In genomic region chr13:84063406-84063805, GRCm38 (mm10) we compare ENCODE assay signal across 17 mouse cellular contexts.
DNase-seq lines count a peak whose midpoint lies in the region; ATAC-seq lines count a peak whose summit lies in the region.
"Had no signal": no experiment of that assay in that cellular context is flagged by ENCODE, and none has a peak within 500 bp of the region (broad histone marks: within the 10 kb centered on the region; RNA-seq: fewer than 3 reads in every experiment).

No protein-coding gene starts in this region.

- H3K4me1 ChIP-seq in intestine, embryonic 16.5 days (ENCODE audit: control insufficient read depth, insufficient read depth, low read length): no peaks in the 10 kb centered on the region
- no peaks in the 10 kb centered on the region for H3K4me1 ChIP-seq in intestine, embryonic 15.5 days (replicated peaks)
- H3K4me1 ChIP-seq in forebrain, embryonic 12.5 days: peaks cover 78% of the 10 kb centered on the region
- H3K4me1 ChIP-seq in hindbrain, embryonic 15.5 days (replicated peaks): peaks cover 60% of the 10 kb centered on the region
- H3K4me1 ChIP-seq in neural tube, embryonic 13.5 days (replicated peaks): peaks cover 66% of the 10 kb centered on the region
- H3K4me1 ChIP-seq: heart, embryonic 12.5 days had no signal

- H3K4me3 ChIP-seq in intestine, embryonic 16.5 days (ENCODE audit: low read length): no peak overlapping the region
- H3K4me3 ChIP-seq in intestine, embryonic 15.5 days (replicated peaks): no peak overlapping the region
- H3K4me3 ChIP-seq in forebrain, embryonic 12.5 days (replicated peaks): no peak overlapping the region; the same call in 1 of the 2 replicates
- peak overlapping the region; percentile 26 for H3K4me3 ChIP-seq in hindbrain, embryonic 15.5 days
- H3K4me3 ChIP-seq in neural tube, embryonic 13.5 days: peak overlapping the region; percentile 37
- H3K4me3 ChIP-seq: embryonic facial prominence, embryonic 13.5 days; heart, embryonic 12.5 days; limb, embryonic 10.5 days had no signal

- DNase-seq in kidney, postnatal 25 days: no peak
- DNase-seq in spleen, adult 12 weeks (ENCODE audit: low spot score): no peak
- DNase-seq: adrenal gland, postnatal 36 days; layer of hippocampus, adult 9-11 months; lung, postnatal 10 days; right cerebral cortex, postnatal 14 days had no signal

- no peaks in the 10 kb centered on the region for H3K9me3 ChIP-seq in intestine, embryonic 16.5 days (ENCODE audit: control insufficient read depth, low read length)
- no peaks in the 10 kb centered on the region for H3K9me3 ChIP-seq in intestine, embryonic 15.5 days
- no peaks in the 10 kb centered on the region for H3K9me3 ChIP-seq in forebrain, embryonic 12.5 days
- H3K9me3 ChIP-seq in hindbrain, embryonic 15.5 days: no peaks in the 10 kb centered on the region
- H3K9me3 ChIP-seq in neural tube, embryonic 13.5 days: no peaks in the 10 kb centered on the region
- H3K9me3 ChIP-seq: embryonic facial prominence, embryonic 13.5 days; G1E; heart, embryonic 12.5 days; limb, embryonic 10.5 days had no signal

- H3K27me3 ChIP-seq in intestine, embryonic 16.5 days (replicated peaks; ENCODE audit: control insufficient read depth, insufficient read depth, low read length): peaks cover 3% of the 10 kb centered on the region; the same call in 1 of the 2 replicates
- no peaks in the 10 kb centered on the region for H3K27me3 ChIP-seq in intestine, embryonic 15.5 days (replicated peaks)
- no peaks in the 10 kb centered on the region for H3K27me3 ChIP-seq in forebrain, embryonic 12.5 days
- no peaks in the 10 kb centered on the region for H3K27me3 ChIP-seq in hindbrain, embryonic 15.5 days
- no peaks in the 10 kb centered on the region for H3K27me3 ChIP-seq in neural tube, embryonic 13.5 days
- H3K27me3 ChIP-seq: embryonic facial prominence, embryonic 13.5 days; heart, embryonic 12.5 days had no signal

- no peak overlapping the region for H3K4me2 ChIP-seq in intestine, embryonic 16.5 days (ENCODE audit: low read depth, low read length)
- H3K4me2 ChIP-seq in intestine, embryonic 15.5 days (replicated peaks): no peak overlapping the region
- H3K4me2 ChIP-seq in forebrain, embryonic 12.5 days: peak overlapping the region; percentile 43
- H3K4me2 ChIP-seq in hindbrain, embryonic 15.5 days: peak overlapping the region; percentile 53
- H3K4me2 ChIP-seq in neural tube, embryonic 13.5 days: peak overlapping the region; percentile 69
- H3K4me2 ChIP-seq: embryonic facial prominence, embryonic 13.5 days; heart, embryonic 12.5 days had no signal

- no peak overlapping the region for H3K27ac ChIP-seq in intestine, embryonic 16.5 days (ENCODE audit: low read length)
- H3K27ac ChIP-seq in intestine, embryonic 15.5 days: no peak overlapping the region
- peak overlapping the region; percentile 82 for H3K27ac ChIP-seq in forebrain, embryonic 12.5 days
- peak overlapping the region; percentile 97 for H3K27ac ChIP-seq in hindbrain, embryonic 15.5 days (replicated peaks)
- H3K27ac ChIP-seq in neural tube, embryonic 13.5 days (replicated peaks): peak overlapping the region; percentile 99
- H3K27ac ChIP-seq: embryonic facial prominence, embryonic 13.5 days; kidney, postnatal 0 days; limb, embryonic 10.5 days; liver, embryonic 14.5 days had no signal

- WGBS in intestine, embryonic 16.5 days: 38% methylated on average over 2 of the region's 2 CpGs
- 31% methylated on average over 2 of the region's 2 CpGs for WGBS in intestine, embryonic 15.5 days
- 28% methylated on average over 2 of the region's 2 CpGs for WGBS in forebrain, embryonic 12.5 days
- 22% methylated on average over 2 of the region's 2 CpGs for WGBS in hindbrain, embryonic 15.5 days
- 25% methylated on average over 2 of the region's 2 CpGs for WGBS in neural tube, embryonic 13.5 days

- ATAC-seq in intestine, embryonic 16.5 days: peak; percentile 51
- no peak for ATAC-seq in intestine, embryonic 15.5 days
- no peak for ATAC-seq in forebrain, embryonic 12.5 days (ENCODE audit: low FRiP score)
- no peak for ATAC-seq in hindbrain, embryonic 15.5 days (ENCODE audit: low FRiP score, low read depth)
- ATAC-seq in neural tube, embryonic 13.5 days (ENCODE audit: low read depth): no peak

- H3K36me3 ChIP-seq in intestine, embryonic 16.5 days (ENCODE audit: control insufficient read depth, insufficient read depth, low read length): no peaks in the 10 kb centered on the region
- H3K36me3 ChIP-seq in intestine, embryonic 15.5 days: no peaks in the 10 kb centered on the region
- no peaks in the 10 kb centered on the region for H3K36me3 ChIP-seq in forebrain, embryonic 12.5 days (replicated peaks)
- no peaks in the 10 kb centered on the region for H3K36me3 ChIP-seq in hindbrain, embryonic 15.5 days
- no peaks in the 10 kb centered on the region for H3K36me3 ChIP-seq in neural tube, embryonic 13.5 days
- H3K36me3 ChIP-seq: embryonic facial prominence, embryonic 13.5 days; G1E; heart, embryonic 12.5 days; limb, embryonic 10.5 days had no signal

- H3K9ac ChIP-seq in intestine, embryonic 16.5 days (ENCODE audit: low read depth, low read length): no peak overlapping the region
- H3K9ac ChIP-seq in intestine, embryonic 15.5 days: no peak overlapping the region
- peak overlapping the region; percentile 36; the same call in 1 of the 2 replicates for H3K9ac ChIP-seq in forebrain, embryonic 12.5 days
- H3K9ac ChIP-seq in hindbrain, embryonic 15.5 days: peak overlapping the region; percentile 41
- H3K9ac ChIP-seq in neural tube, embryonic 13.5 days: peak overlapping the region; percentile 81
- H3K9ac ChIP-seq: embryonic facial prominence, embryonic 13.5 days; heart, embryonic 12.5 days; liver, embryonic 14.5 days had no signal

Comparison
In these comparisons a context has a peak if more than half of its experiments do, and no peak if none do; other contexts are left out.
1. H3K27ac ChIP-seq: peak in forebrain, embryonic 12.5 days (single experiment), hindbrain, embryonic 15.5 days (single experiment) and neural tube, embryonic 13.5 days (single experiment); none in intestine, embryonic 16.5 days (single experiment) and intestine, embryonic 15.5 days (single experiment).
2. H3K4me2 ChIP-seq: peak in forebrain, embryonic 12.5 days (single experiment), hindbrain, embryonic 15.5 days (single experiment) and neural tube, embryonic 13.5 days (single experiment); none in intestine, embryonic 16.5 days (single experiment) and intestine, embryonic 15.5 days (single experiment).
3. H3K4me3 ChIP-seq: peak in hindbrain, embryonic 15.5 days (single experiment) and neural tube, embryonic 13.5 days (single experiment); none in intestine, embryonic 16.5 days (single experiment), intestine, embryonic 15.5 days (single experiment) and forebrain, embryonic 12.5 days (single experiment).
4. H3K9ac ChIP-seq: peak in forebrain, embryonic 12.5 days (single experiment), hindbrain, embryonic 15.5 days (single experiment) and neural tube, embryonic 13.5 days (single experiment); none in intestine, embryonic 16.5 days (single experiment) and intestine, embryonic 15.5 days (single experiment).